Mouse (Mus musculus) frontal cortex, postnatal 14 days (tissue): Measurements from ENCODE around the gene Tubg2.
"Not testable (repeated sequence)": the region's sequence is repeated elsewhere in the genome, so short reads cannot be mapped to it uniquely, and the experiment has no call there.

Experiments
- DNase-seq, 2 experiments: peaks; one replicate each; pipeline ENCODE4 v3.0.0; 2022; ENCODE audit warnings: low spot score in 2 of 2

The Tubg2 gene

GRCm38 (mm10) chr11:101155728-101156371 lies at the start of gene Tubg2:
TSS of gene Tubg2 (plus strand) at chr11:101155907.
- peak; percentile 67 to 68 for DNase-seq

- no peak for DNase-seq
Measured at GRCm38 (mm10) chr11:101109351-101109750, 46.4 kb upstream of the Tubg2 start.

GRCm38 (mm10) chr11:101110708-101111107 lies 45.0 kb upstream of the Tubg2 start:
- no peak for DNase-seq

- DNase-seq, result no peak
Measured at GRCm38 (mm10) chr11:101111178-101111577, 44.5 kb upstream of the Tubg2 start.

- DNase-seq, result no peak
Measured at GRCm38 (mm10) chr11:101112186-101112585, 43.5 kb upstream of the Tubg2 start.

GRCm38 (mm10) chr11:101115564-101115963 lies 40.1 kb upstream of the Tubg2 start:
- no peak for DNase-seq

- DNase-seq, result no peak
Measured at GRCm38 (mm10) chr11:101118105-101118504, 37.6 kb upstream of the Tubg2 start.

GRCm38 (mm10) chr11:101119131-101119760 lies 36.5 kb upstream of the Tubg2 start:
- no peak for DNase-seq

GRCm38 (mm10) chr11:101119761-101120544 lies 35.8 kb upstream of the Tubg2 start, which contains the start of the genes Retreg3 and Tubg1:
TSS of gene Retreg3 (minus strand) at chr11:101119893.
TSS of gene Tubg1 (plus strand) at chr11:101119938.
- peak; percentile 97 to 99 for DNase-seq

GRCm38 (mm10) chr11:101120545-101121188 lies 35.0 kb upstream of the Tubg2 start:
- no peak for DNase-seq

GRCm38 (mm10) chr11:101124494-101124893 lies 31.2 kb upstream of the Tubg2 start:
- not testable (repeated sequence) for DNase-seq

- not testable (repeated sequence) for DNase-seq
Measured at GRCm38 (mm10) chr11:101125008-101125407, 30.7 kb upstream of the Tubg2 start.

- no peak for DNase-seq
Measured at GRCm38 (mm10) chr11:101127075-101127474, 28.6 kb upstream of the Tubg2 start.

GRCm38 (mm10) chr11:101128996-101129577 lies 26.6 kb upstream of the Tubg2 start:
- no peak for DNase-seq

- no peak for DNase-seq
Measured at GRCm38 (mm10) chr11:101130056-101130756, 25.5 kb upstream of the Tubg2 start.

- no peak for DNase-seq
Measured at GRCm38 (mm10) chr11:101131187-101131586, 24.5 kb upstream of the Tubg2 start.

- no peak for DNase-seq
Measured at GRCm38 (mm10) chr11:101131701-101132100, 24.0 kb upstream of the Tubg2 start.

- DNase-seq, result no peak
Measured at GRCm38 (mm10) chr11:101133037-101133436, 22.7 kb upstream of the Tubg2 start.

- no peak for DNase-seq
Measured at GRCm38 (mm10) chr11:101134217-101134865, 21.4 kb upstream of the Tubg2 start.

GRCm38 (mm10) chr11:101137000-101137399 lies 18.7 kb upstream of the Tubg2 start:
- no peak for DNase-seq
